Mouse (Mus musculus) erythroblast, embryonic 14.5 days (primary cell): Measurements from ENCODE around the gene Syne1.

Experiments
- GATA1 ChIP-seq: IDR thresholded peaks from 2 replicates; pipeline ENCODE4 v1.6.1; 2012; ENCODE audit warnings: low read length, inconsistent platforms, mixed read lengths
- TAL1 ChIP-seq: IDR thresholded peaks from 3 replicates; pipeline ENCODE4 v1.6.1; 2012; ENCODE audit warnings: low read length, inconsistent platforms, mixed read lengths

- TF ChIP-seq GATA1 (no peak), TAL1 (no peak)
These were observed 28.4 kb downstream of the Syne1 start for GRCm38 (mm10) chr10:5522904-5523303.
